Mouse (Mus musculus): ENCODE measurements around the gene Pik3c2b. TPM values are rescaled to one million over a fixed set of nuclear protein-coding genes. Genes with fewer than 3 reads are reported as not detected.

Pik3c2b gene
- polyA plus RNA-seq, 1 experiment = 15.5 TPM

GRCm38 (mm10) chr1:133076681-133077514, 31.4 kb downstream of the Pik3c2b start:
- TF ChIP-seq CTCF (IDR thresholded peaks at IDR 0.05; ENCODE audit: borderline replicate concordance, insufficient read depth, low read depth, low read length) = no peak
- TF ChIP-seq POLR2A (IDR thresholded peaks at IDR 0.05; ENCODE audit: borderline replicate concordance, insufficient read depth, low read length) = no peak
- H3K4me3 ChIP-seq (replicated peaks; ENCODE audit: insufficient read depth, low read depth, low read length) = no peak overlapping the region

GRCm38 (mm10) chr1:133077606-133078337, 32.3 kb downstream of the Pik3c2b start:
- Histone ChIP-seq H3K4me3 (replicated peaks; ENCODE audit: insufficient read depth, low read depth, low read length) (no peak overlapping the region), H3K27ac (ENCODE audit: insufficient read depth, low read length) (no peak overlapping the region), H3K27me3 (ENCODE audit: control insufficient read depth, insufficient read depth, low read length) (no peaks in the 10 kb centered on the region), H3K4me1 (ENCODE audit: control insufficient read depth, insufficient read depth, low read length) (no peaks in the 10 kb centered on the region)
- 65% methylated on average over 12 of the region's 12 CpGs for WGBS
- DNase-seq = no peak
- TF ChIP-seq POLR2A (IDR thresholded peaks at IDR 0.05; ENCODE audit: borderline replicate concordance, insufficient read depth, low read length) = no peak
- no peak for TF ChIP-seq CTCF (IDR thresholded peaks at IDR 0.05; ENCODE audit: borderline replicate concordance, insufficient read depth, low read depth, low read length)

More at GRCm38 (mm10) chr1:133076681-133077514, 31.4 kb downstream of the Pik3c2b start:
- 56% methylated on average over 20 of the region's 20 CpGs for WGBS
- Histone ChIP-seq H3K4me1 (ENCODE audit: control insufficient read depth, insufficient read depth, low read length) (peaks cover 4% of the 10 kb centered on the region; the same call in 1 of the 2 replicates), H3K27me3 (ENCODE audit: control insufficient read depth, insufficient read depth, low read length) (no peaks in the 10 kb centered on the region), H3K27ac (ENCODE audit: insufficient read depth, low read length) (no peak overlapping the region)
- DNase-seq = no peak

GRCm38 (mm10) chr1:133078338-133078727, 32.9 kb downstream of the Pik3c2b start:
- Histone ChIP-seq H3K27me3 (ENCODE audit: control insufficient read depth, insufficient read depth, low read length) (no peaks in the 10 kb centered on the region), H3K27ac (ENCODE audit: insufficient read depth, low read length) (no peak overlapping the region), H3K4me1 (ENCODE audit: control insufficient read depth, insufficient read depth, low read length) (no peaks in the 10 kb centered on the region), H3K4me3 (replicated peaks; ENCODE audit: insufficient read depth, low read depth, low read length) (no peak overlapping the region)
- WGBS = 89% methylated on average over 1 of the region's 1 CpGs
- TF ChIP-seq POLR2A (IDR thresholded peaks at IDR 0.05; ENCODE audit: borderline replicate concordance, insufficient read depth, low read length) (no peak), CTCF (IDR thresholded peaks at IDR 0.05; ENCODE audit: borderline replicate concordance, insufficient read depth, low read depth, low read length) (no peak)
- DNase-seq = no peak

- no peak overlapping the region for H3K27ac ChIP-seq (ENCODE audit: insufficient read depth, low read length)
- H3K27me3 ChIP-seq (ENCODE audit: control insufficient read depth, insufficient read depth, low read length) = no peaks in the 10 kb centered on the region
- H3K4me1 ChIP-seq (ENCODE audit: control insufficient read depth, insufficient read depth, low read length) = no peaks in the 10 kb centered on the region
- no peak for TF ChIP-seq CTCF (IDR thresholded peaks at IDR 0.05; ENCODE audit: borderline replicate concordance, insufficient read depth, low read depth, low read length)
- no peak for TF ChIP-seq POLR2A (IDR thresholded peaks at IDR 0.05; ENCODE audit: borderline replicate concordance, insufficient read depth, low read length)
- WGBS = 68% methylated on average over 7 of the region's 7 CpGs
- H3K4me3 ChIP-seq (replicated peaks; ENCODE audit: insufficient read depth, low read depth, low read length) = no peak overlapping the region
- DNase-seq = no peak
These were observed 34.0 kb downstream of the Pik3c2b start for GRCm38 (mm10) chr1:133079509-133079908.

GRCm38 (mm10) chr1:133080079-133080561, 34.7 kb downstream of the Pik3c2b start:
- TF ChIP-seq CTCF (IDR thresholded peaks at IDR 0.05; ENCODE audit: borderline replicate concordance, insufficient read depth, low read depth, low read length) (no peak), POLR2A (IDR thresholded peaks at IDR 0.05; ENCODE audit: borderline replicate concordance, insufficient read depth, low read length) (no peak)
- DNase-seq = no peak
- 46% methylated on average over 9 of the region's 9 CpGs for WGBS

GRCm38 (mm10) chr1:133080717-133081116, 35.2 kb downstream of the Pik3c2b start:
- H3K27ac ChIP-seq (ENCODE audit: insufficient read depth, low read length) = no peak overlapping the region
- DNase-seq = no peak
- no peaks in the 10 kb centered on the region for H3K27me3 ChIP-seq (ENCODE audit: control insufficient read depth, insufficient read depth, low read length)
- TF ChIP-seq POLR2A (IDR thresholded peaks at IDR 0.05; ENCODE audit: borderline replicate concordance, insufficient read depth, low read length) (no peak), CTCF (IDR thresholded peaks at IDR 0.05; ENCODE audit: borderline replicate concordance, insufficient read depth, low read depth, low read length) (no peak)
- H3K4me3 ChIP-seq (replicated peaks; ENCODE audit: insufficient read depth, low read depth, low read length) = no peak overlapping the region
- H3K4me1 ChIP-seq (ENCODE audit: control insufficient read depth, insufficient read depth, low read length) = no peaks in the 10 kb centered on the region
- 59% methylated on average over 6 of the region's 6 CpGs for WGBS

More at GRCm38 (mm10) chr1:133080079-133080561, 34.7 kb downstream of the Pik3c2b start:
- no peak overlapping the region for H3K27ac ChIP-seq (ENCODE audit: insufficient read depth, low read length)
- no peaks in the 10 kb centered on the region for H3K27me3 ChIP-seq (ENCODE audit: control insufficient read depth, insufficient read depth, low read length)
- no peaks in the 10 kb centered on the region for H3K4me1 ChIP-seq (ENCODE audit: control insufficient read depth, insufficient read depth, low read length)
- no peak overlapping the region for H3K4me3 ChIP-seq (replicated peaks; ENCODE audit: insufficient read depth, low read depth, low read length)

GRCm38 (mm10) chr1:133083003-133083546, 37.6 kb downstream of the Pik3c2b start:
- Histone ChIP-seq H3K27ac (ENCODE audit: insufficient read depth, low read length) (no peak overlapping the region), H3K27me3 (ENCODE audit: control insufficient read depth, insufficient read depth, low read length) (no peaks in the 10 kb centered on the region), H3K4me1 (ENCODE audit: control insufficient read depth, insufficient read depth, low read length) (no peaks in the 10 kb centered on the region), H3K4me3 (replicated peaks; ENCODE audit: insufficient read depth, low read depth, low read length) (no peak overlapping the region)
- no peak for DNase-seq
- WGBS = 93% methylated on average over 5 of the region's 5 CpGs
- TF ChIP-seq CTCF (IDR thresholded peaks at IDR 0.05; ENCODE audit: borderline replicate concordance, insufficient read depth, low read depth, low read length) (no peak), POLR2A (IDR thresholded peaks at IDR 0.05; ENCODE audit: borderline replicate concordance, insufficient read depth, low read length) (no peak)
